Mouse (Mus musculus) heart, embryonic 15.5 days (tissue): ENCODE measurements around the gene Iqschfp. TPM values are rescaled to one million over a fixed set of nuclear protein-coding genes. Genes with fewer than 3 reads are reported as not detected.

Source experiments
- ATAC-seq: fragments of 200-750 bp; cut with Nextera tagmentation; replicated peaks from 2 replicates; pipeline ENCODE4 v1.8.0; 2017; ENCODE audit warnings: low read depth, moderate TSS enrichment; ENCODE audit not compliant: insufficient number of reproducible peaks, insufficient read depth, low FRiP score
- H3K27ac ChIP-seq: fragments of 300-500 bp; sonication (generic); 2 replicates; pipeline ENCODE4 v1.5.1; 2015; ENCODE audit warnings: mild to moderate bottlenecking, inconsistent platforms
- H3K27me3 ChIP-seq: fragments of 300-500 bp; sonication (generic); 2 replicates; pipeline ENCODE4 v1.6.1; 2015; ENCODE audit warnings: inconsistent platforms
- H3K36me3 ChIP-seq: fragments of 300-500 bp; sonication (generic); 2 replicates; pipeline ENCODE4 v1.6.1; 2015; ENCODE audit warnings: mild to moderate bottlenecking, inconsistent platforms
- H3K4me1 ChIP-seq: fragments of 300-500 bp; sonication (generic); replicated peaks from 2 replicates; pipeline ENCODE4 v1.6.1; 2015; ENCODE audit warnings: inconsistent platforms
- H3K4me2 ChIP-seq: fragments of 300-500 bp; sonication (generic); 2 replicates; pipeline ENCODE4 v1.6.1; 2015; ENCODE audit warnings: inconsistent platforms, mild to moderate bottlenecking, moderate library complexity
- H3K4me3 ChIP-seq: fragments of 300-500 bp; sonication (generic); 2 replicates; pipeline ENCODE4 v1.5.1; 2015; ENCODE audit warnings: mild to moderate bottlenecking, inconsistent platforms
- H3K9ac ChIP-seq: fragments of 300-500 bp; sonication (generic); 2 replicates; pipeline ENCODE4 v1.6.1; 2015; ENCODE audit warnings: mild to moderate bottlenecking, inconsistent platforms
- H3K9me3 ChIP-seq: fragments of 300-500 bp; sonication (generic); replicated peaks from 2 replicates; pipeline ENCODE4 v1.6.1; 2016; ENCODE audit warnings: inconsistent platforms
- WGBS: fragments of 180-500 bp; shearing (Covaris S2); methylation state at CpG from one replicate; pipeline ENCODE4 v1.1.7; 2015; ENCODE audit warnings: mixed read lengths; 5-methylcytosine and 5-hydroxymethylcytosine counted together
- polyA plus RNA-seq: library from polyadenylated mRNA; unstranded; fragments of >200 nt; fragmentation: Nextera tagmentation; extraction: Ambion mirVana; gene quantifications from 2 replicates; pipeline ENCODE4 v1.2.1, GENCODE M21; 2015

The Iqschfp gene
- polyA plus RNA-seq, 1 experiment from 2014 or later = not detected

DNA sequence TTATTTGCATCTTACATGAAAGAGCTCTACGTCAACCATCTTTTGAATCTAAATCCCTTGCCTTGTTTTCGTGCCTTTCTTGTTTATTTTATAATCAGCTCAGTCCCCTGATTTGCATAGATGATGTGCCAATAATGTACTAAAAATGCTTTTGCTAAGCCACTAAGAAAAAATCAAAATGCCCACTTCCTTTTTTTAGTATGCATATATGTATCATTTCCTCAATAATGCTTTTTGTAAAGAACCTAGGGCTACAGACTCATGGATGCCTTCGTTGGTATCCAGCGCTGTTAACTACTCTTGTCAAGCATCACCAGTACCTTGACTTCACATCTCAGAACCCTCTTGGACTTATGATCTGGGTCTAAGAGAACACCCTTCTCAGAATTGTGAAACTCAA lies 741.5 kb downstream of the Iqschfp start:
- no peaks in the 10 kb centered on the region for H3K27me3 ChIP-seq
- H3K27ac ChIP-seq = no peak overlapping the region
- no peak overlapping the region for H3K9ac ChIP-seq
- H3K4me2 ChIP-seq = no peak overlapping the region
- no peaks in the 10 kb centered on the region for H3K36me3 ChIP-seq
- peaks cover 6% of the 10 kb centered on the region; the same call in 1 of the 2 replicates for H3K4me1 ChIP-seq
- no peaks in the 10 kb centered on the region for H3K9me3 ChIP-seq
- H3K4me3 ChIP-seq = no peak overlapping the region
- ATAC-seq = no peak
- 96% methylated on average over 4 of the region's 4 CpGs for WGBS

DNA sequence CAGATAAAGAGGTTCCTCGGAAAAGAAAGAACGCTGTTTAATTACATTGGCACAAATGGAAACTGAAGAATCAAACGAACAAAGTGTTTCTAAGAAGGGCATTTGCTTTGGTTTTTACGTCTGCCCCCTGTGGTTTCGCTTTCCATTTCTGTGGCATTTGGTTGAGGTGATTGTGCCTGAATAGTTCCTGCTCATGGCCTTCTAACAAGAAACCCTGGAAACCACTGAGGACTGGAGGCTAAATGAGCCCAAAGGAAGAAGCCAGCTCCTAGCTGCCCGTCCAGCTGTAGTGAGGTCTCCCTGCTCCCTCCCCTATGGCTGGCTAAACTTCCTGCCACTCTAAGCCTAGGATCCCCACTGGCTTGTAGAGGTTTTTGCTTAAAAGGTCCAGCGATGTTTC lies 745.9 kb downstream of the Iqschfp start:
- Histone ChIP-seq H3K9ac (no peak overlapping the region), H3K36me3 (no peaks in the 10 kb centered on the region), H3K4me3 (no peak overlapping the region), H3K9me3 (no peaks in the 10 kb centered on the region), H3K4me2 (no peak overlapping the region), H3K4me1 (no peaks in the 10 kb centered on the region), H3K27ac (no peak overlapping the region), H3K27me3 (no peaks in the 10 kb centered on the region)
- 51% methylated on average over 7 of the region's 7 CpGs for WGBS
- ATAC-seq = no peak

DNA sequence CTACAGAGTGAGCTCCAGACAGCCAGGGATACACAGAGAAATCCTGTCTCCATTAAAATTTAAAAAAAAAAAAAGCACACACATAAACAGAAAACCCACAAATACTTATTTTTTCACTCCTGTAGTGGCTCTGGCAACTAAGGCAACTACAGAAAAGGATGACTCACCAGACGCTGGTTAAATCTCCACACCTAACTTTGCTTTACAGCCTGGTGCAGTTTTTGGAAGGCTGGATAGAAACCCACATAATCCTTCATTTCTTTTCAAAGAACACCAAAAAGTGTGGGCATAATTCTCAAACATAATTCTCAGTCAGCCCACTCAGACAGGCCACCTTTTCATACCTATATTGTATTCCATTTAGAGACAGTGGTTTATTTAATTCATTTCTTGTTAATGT lies 746.7 kb downstream of the Iqschfp start:
- Histone ChIP-seq H3K36me3 (no peaks in the 10 kb centered on the region), H3K9me3 (no peaks in the 10 kb centered on the region), H3K9ac (no peak overlapping the region), H3K4me2 (no peak overlapping the region), H3K4me1 (no peaks in the 10 kb centered on the region), H3K27me3 (no peaks in the 10 kb centered on the region), H3K27ac (no peak overlapping the region), H3K4me3 (no peak overlapping the region)
- WGBS = 89% methylated on average over 1 of the region's 1 CpGs
- ATAC-seq = no peak

DNA sequence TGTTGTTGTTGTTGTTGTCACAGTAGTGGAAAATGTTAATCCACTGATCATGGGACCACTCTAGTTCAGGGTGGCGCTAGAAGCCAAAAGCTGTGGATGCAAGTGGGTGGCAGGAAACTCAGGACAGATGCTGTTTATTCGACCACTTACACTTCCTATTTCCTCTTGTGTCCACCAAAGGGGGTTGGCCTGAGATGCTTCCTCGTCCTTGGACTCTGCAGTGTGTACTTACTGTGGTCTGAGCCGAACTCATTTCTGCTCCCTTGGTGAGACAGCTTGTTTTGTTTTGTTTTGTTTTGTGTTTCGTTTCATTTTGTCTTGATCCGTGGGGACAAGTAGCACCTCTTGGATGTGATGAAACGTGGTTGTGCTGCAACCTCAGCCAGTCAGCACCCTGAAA lies 750.9 kb downstream of the Iqschfp start:
- no peak overlapping the region for H3K9ac ChIP-seq
- 81% methylated on average over 7 of the region's 7 CpGs for WGBS
- no peak overlapping the region for H3K4me3 ChIP-seq
- no peaks in the 10 kb centered on the region for H3K27me3 ChIP-seq
- no peaks in the 10 kb centered on the region for H3K36me3 ChIP-seq
- no peak overlapping the region for H3K4me2 ChIP-seq
- H3K27ac ChIP-seq = no peak overlapping the region
- H3K4me1 ChIP-seq = no peaks in the 10 kb centered on the region
- no peak for ATAC-seq
- H3K9me3 ChIP-seq = no peaks in the 10 kb centered on the region

DNA sequence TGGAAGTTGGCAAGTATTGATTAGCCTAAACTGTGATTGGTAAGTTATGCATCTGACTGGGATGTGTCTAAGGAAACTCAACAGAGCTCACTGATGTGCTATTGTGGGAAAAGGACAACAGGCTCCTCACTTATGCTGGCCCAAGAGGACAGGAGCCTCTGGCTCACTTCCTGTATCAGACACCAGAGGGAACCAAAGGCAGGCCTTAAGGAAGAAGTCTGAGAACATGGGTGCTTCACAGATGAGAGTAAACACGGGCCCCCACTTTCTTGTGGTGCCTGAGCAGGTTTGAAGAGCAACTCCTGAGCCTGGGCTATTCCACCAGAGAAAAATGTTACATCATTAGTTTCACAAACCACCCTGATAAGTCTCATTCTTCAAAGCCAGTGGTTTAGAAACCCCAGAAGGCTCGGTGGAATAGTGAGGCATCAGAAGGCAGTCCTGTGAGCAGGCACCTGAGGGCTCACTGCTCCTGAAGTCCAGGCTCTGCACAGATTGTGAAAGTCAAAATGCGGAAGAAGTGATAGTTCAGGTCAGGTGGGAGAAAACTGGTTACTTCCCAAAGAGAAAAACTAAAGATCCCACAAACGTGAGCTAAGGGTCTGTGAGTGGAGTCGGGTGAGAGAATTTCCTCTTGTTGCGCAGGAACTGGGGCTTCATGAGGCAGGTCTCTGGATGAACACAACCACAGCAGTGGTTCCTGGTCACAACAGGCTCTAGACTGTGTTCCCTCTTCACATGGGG lies 754.5 kb downstream of the Iqschfp start:
- Histone ChIP-seq H3K27me3 (no peaks in the 10 kb centered on the region), H3K9ac (no peak overlapping the region), H3K9me3 (no peaks in the 10 kb centered on the region), H3K4me2 (no peak overlapping the region), H3K4me3 (no peak overlapping the region), H3K27ac (no peak overlapping the region), H3K4me1 (no peaks in the 10 kb centered on the region), H3K36me3 (no peaks in the 10 kb centered on the region)
- no peak for ATAC-seq
- 77% methylated on average over 6 of the region's 6 CpGs for WGBS

DNA sequence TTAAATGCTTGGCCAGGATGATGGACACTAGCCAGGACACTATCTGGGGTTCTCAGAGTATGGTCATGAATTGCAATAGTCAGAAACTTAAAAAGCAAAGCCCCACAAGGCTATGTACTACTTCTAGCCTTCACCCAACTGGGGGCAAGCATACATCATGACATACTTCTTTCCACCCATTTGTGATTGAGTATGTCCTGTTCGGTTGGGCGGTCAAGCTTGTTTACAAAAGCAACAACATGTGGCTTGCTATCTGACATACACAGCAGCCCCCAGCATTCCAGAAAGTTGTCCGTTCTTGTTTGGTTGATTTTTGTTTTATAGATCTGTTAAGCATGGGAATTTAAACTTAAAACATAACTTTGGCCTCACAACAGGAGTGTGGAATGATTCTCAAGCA lies 755.2 kb downstream of the Iqschfp start:
- ATAC-seq = no peak
- 69% methylated on average over 3 of the region's 3 CpGs for WGBS
- Histone ChIP-seq H3K9me3 (no peaks in the 10 kb centered on the region), H3K27me3 (no peaks in the 10 kb centered on the region), H3K4me2 (no peak overlapping the region), H3K36me3 (no peaks in the 10 kb centered on the region), H3K9ac (no peak overlapping the region), H3K4me3 (no peak overlapping the region), H3K4me1 (no peaks in the 10 kb centered on the region), H3K27ac (no peak overlapping the region)

DNA sequence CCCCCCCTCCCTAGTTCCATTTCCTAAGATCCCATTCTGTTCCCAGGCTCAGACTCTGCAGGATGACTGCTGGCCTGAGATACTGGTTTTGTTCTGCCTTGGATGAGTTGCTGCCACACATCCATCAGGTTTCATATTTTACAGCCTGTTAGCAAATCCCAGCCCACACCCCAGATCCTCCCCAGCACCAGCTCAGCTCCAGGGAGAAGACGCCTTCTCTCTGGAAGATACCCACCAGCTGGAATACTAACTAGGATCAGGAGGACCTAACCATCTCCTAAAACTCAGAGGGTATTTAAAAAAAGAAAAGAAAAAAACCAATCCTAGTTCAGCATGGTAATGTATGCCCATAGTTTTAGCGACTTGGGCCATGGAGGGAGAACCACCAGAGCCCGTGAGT lies 758.2 kb downstream of the Iqschfp start:
- H3K4me2 ChIP-seq = no peak overlapping the region
- no peaks in the 10 kb centered on the region for H3K4me1 ChIP-seq
- H3K36me3 ChIP-seq = no peaks in the 10 kb centered on the region
- no peak overlapping the region for H3K27ac ChIP-seq
- no peak overlapping the region for H3K4me3 ChIP-seq
- no peak for ATAC-seq
- H3K9ac ChIP-seq = no peak overlapping the region
- H3K27me3 ChIP-seq = no peaks in the 10 kb centered on the region
- WGBS = 81% methylated on average over 3 of the region's 3 CpGs
- H3K9me3 ChIP-seq = no peaks in the 10 kb centered on the region

DNA sequence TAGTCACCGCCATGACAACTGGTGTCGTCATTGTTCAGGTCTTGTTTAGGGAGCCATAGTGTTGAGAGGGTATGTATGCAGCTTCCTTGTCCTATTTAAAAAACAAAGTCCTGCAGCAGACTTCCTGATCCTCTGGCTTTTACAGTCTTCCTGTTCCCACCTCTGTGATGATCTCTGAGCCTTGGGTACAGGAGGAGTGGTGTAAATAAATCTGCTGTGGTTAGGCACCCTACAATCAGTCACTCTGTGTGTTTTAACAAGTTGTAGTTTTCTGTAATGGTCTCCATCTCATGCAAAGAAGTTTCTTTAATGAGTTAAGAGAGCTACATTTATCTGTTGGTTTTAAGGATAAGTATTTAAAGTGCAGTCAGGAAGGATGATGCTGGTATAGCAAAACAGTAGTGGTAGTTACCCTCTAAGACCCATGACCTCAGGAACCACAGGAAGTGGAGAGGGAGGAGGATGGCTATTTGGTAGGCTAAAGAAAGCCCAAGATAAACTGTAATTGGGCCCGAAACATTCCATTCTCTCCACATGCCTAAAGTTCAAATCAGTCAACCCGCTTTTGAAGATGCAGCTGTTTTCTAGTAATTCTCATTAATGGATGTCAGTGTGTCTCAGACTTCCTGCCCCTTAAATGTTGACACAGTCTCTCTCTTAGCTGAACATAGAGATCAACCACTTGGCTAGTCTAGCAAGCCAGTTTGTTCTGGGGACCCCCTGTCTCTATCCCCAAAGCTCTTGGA lies 764.7 kb downstream of the Iqschfp start:
- Histone ChIP-seq H3K9me3 (no peaks in the 10 kb centered on the region), H3K9ac (no peak overlapping the region), H3K27me3 (no peaks in the 10 kb centered on the region), H3K4me3 (no peak overlapping the region), H3K4me1 (peaks cover 11% of the 10 kb centered on the region), H3K27ac (no peak overlapping the region), H3K36me3 (no peaks in the 10 kb centered on the region), H3K4me2 (no peak overlapping the region)
- WGBS = 74% methylated on average over 4 of the region's 4 CpGs
- ATAC-seq = no peak

DNA sequence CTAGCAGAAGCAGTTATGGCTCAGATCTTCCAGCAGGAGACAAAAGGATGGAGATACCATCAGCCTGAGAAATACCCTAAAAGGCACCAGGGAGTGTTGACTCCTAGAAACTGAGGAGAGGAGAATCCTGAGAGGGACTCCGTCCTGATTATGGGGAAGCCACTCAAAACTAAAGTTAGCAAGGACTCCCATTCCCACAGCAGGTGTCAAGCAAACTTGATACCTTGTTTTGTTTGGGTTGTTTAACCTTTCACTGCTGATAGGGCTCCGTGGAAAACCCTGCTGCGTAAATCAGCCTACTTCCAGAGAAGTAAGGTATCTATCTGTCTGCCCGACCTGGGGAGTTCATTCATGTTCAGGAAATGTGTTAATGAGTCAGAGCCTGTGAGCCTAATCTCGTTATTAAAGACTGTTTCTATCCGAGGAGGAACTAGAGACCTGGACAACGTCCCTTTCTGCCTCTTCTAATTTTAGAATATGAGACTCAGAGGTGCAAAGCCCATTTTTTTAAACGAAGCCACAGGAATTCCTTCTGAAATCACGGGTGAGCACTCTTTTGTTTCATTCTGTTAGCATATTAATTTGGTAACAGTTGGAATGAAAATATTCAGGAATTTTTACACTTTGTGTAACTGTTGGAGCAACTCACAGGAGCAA lies 765.7 kb downstream of the Iqschfp start:
- Histone ChIP-seq H3K9ac (no peak overlapping the region), H3K27ac (no peak overlapping the region), H3K4me3 (no peak overlapping the region), H3K4me2 (no peak overlapping the region), H3K9me3 (no peaks in the 10 kb centered on the region), H3K4me1 (peaks cover 11% of the 10 kb centered on the region), H3K27me3 (no peaks in the 10 kb centered on the region), H3K36me3 (no peaks in the 10 kb centered on the region)
- 8% methylated on average over 9 of the region's 9 CpGs for WGBS
- no peak for ATAC-seq

DNA sequence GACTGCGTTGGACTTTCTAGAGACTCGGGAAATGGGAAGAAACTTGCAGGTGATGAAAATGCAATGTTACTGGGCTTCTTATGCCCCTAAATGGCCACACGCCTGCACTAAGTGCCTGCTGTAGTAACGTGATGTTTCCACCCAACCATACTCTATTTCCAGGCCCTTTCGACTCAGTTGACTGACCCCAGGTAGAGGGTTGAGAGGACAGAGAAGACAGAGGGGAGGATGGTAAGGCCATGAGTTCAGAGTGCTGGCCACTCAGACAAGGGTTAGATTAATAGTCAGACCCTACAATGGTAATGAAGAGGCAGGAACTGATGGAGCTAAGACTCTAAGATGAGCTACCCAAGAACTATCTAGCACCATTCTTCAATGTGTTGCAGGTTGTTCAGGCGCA lies 768.0 kb downstream of the Iqschfp start:
- Histone ChIP-seq H3K36me3 (no peaks in the 10 kb centered on the region), H3K4me1 (peaks cover 11% of the 10 kb centered on the region), H3K9me3 (no peaks in the 10 kb centered on the region), H3K4me3 (no peak overlapping the region), H3K27ac (no peak overlapping the region), H3K27me3 (no peaks in the 10 kb centered on the region), H3K9ac (no peak overlapping the region), H3K4me2 (no peak overlapping the region)
- 89% methylated on average over 6 of the region's 6 CpGs for WGBS
- no peak for ATAC-seq

DNA sequence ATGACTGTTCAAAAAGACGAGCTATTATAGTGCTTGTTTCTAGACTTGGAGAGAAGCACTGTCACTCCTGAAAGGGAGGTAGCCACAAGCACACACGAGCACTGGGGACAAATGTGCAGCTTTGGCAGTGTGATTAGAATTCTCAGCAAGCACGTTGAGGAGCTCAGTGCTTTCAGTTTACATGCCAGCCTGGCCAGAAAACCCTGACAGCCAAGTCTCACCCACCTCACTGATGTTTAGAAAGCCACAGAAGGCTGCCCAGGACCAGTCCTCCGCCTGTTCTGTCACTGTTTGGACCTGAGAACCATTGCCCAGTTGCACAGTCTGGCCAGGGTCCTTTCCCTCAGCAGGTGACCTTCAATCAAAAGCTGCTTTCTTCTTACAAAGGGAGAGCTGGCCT lies 768.5 kb downstream of the Iqschfp start:
- no peak overlapping the region for H3K4me3 ChIP-seq
- no peaks in the 10 kb centered on the region for H3K9me3 ChIP-seq
- WGBS = 44% methylated on average over 4 of the region's 4 CpGs
- no peak for ATAC-seq
- H3K4me2 ChIP-seq = no peak overlapping the region
- no peak overlapping the region for H3K9ac ChIP-seq
- H3K4me1 ChIP-seq = peaks cover 11% of the 10 kb centered on the region
- H3K36me3 ChIP-seq = no peaks in the 10 kb centered on the region
- H3K27ac ChIP-seq = no peak overlapping the region
- H3K27me3 ChIP-seq = no peaks in the 10 kb centered on the region
